Mouse (Mus musculus) MEL (cell line): ENCODE data around the gene Mrpl35.

ENCODE experiments used
- BHLHE40 ChIP-seq: IDR thresholded peaks from 2 replicates; pipeline ENCODE4 v1.6.1; 2012; ENCODE audit warnings: low read depth, mild to moderate bottlenecking, inconsistent platforms, low read length, improper control_type of control experiment, borderline replicate concordance
- CTCF ChIP-seq, 3 experiments: IDR thresholded peaks in 2 of 3; conservative IDR thresholded peaks in 1 of 3; 2 replicates each; pipeline ENCODE4 v1.5.1; 2011 to 2012; ENCODE audit warnings: low read length in 3 of 3, low read depth in 2 of 3, mild to moderate bottlenecking in 2 of 3, improper control_type of control experiment in 1 of 3, inconsistent platforms in 1 of 3, mixed read lengths in 1 of 3, moderate library complexity in 1 of 3; ENCODE audit not compliant: control insufficient read depth in 1 of 3, insufficient read depth in 1 of 3, poor library complexity in 1 of 3, severe bottlenecking in 1 of 3
- E2F4 ChIP-seq: IDR thresholded peaks from 2 replicates; pipeline ENCODE4 v1.6.1; 2011; ENCODE audit warnings: low read depth, low read length, improper control_type of control experiment, borderline replicate concordance
- ELF1 ChIP-seq: IDR thresholded peaks from 2 replicates; pipeline ENCODE4 v1.6.1; 2014; ENCODE audit warnings: low read depth, mild to moderate bottlenecking, inconsistent platforms, low read length, improper control_type of control experiment, moderate library complexity
- POLR2A ChIP-seq, 2 experiments: IDR thresholded peaks; 2 replicates each; pipeline ENCODE4 v1.6.1; 2011 to 2012; ENCODE audit warnings: low read length in 2 of 2, mild to moderate bottlenecking in 2 of 2, control low read depth in 1 of 2, improper control_type of control experiment in 1 of 2, low read depth in 1 of 2, moderate library complexity in 1 of 2; ENCODE audit not compliant: control insufficient read depth in 1 of 2, insufficient read depth in 1 of 2, poor library complexity in 1 of 2
- USF1 ChIP-seq: IDR thresholded peaks from 2 replicates; pipeline ENCODE4 v1.6.1; 2014; ENCODE audit warnings: low read depth, mild to moderate bottlenecking, inconsistent platforms, low read length, improper control_type of control experiment, moderate library complexity
- ZKSCAN1 ChIP-seq: IDR thresholded peaks from 2 replicates; pipeline ENCODE4 v1.6.1; 2012; ENCODE audit warnings: low read depth, mild to moderate bottlenecking, inconsistent platforms, low read length, improper control_type of control experiment, moderate library complexity

DNA sequence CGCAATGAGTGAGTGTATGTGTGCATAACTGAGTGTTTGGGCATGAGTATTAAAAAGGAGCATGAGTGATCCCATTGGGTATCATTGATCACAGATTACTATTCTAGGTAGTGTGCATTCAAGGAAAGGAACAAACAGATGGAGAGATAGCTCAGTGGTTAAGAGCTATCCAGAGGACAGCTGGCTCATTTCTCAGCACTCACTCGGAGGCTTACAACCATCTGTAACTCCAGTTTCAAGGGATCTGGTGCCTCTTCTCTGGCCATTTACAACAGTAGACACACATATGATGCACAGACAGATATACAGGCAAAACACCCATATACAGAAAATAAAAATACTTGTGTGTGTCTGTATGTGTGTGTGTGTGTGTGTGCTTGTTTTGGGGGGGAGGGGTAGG is 41.0 kb upstream of the Mrpl35 start:
- no peak for TF ChIP-seq USF1
- no peak for TF ChIP-seq POLR2A (IDR thresholded peaks at IDR 0.05; ENCODE audit: control insufficient read depth in 1 of 2, insufficient read depth in 1 of 2, low read depth in 1 of 2, low read length in 2 of 2, poor library complexity in 1 of 2)
- no peak for TF ChIP-seq BHLHE40
- no peak for TF ChIP-seq CTCF (IDR thresholded peaks at IDR 0.05 in 2 of 3, conservative IDR thresholded peaks at IDR 0.05 in 1 of 3; ENCODE audit: control insufficient read depth in 1 of 3, insufficient read depth in 1 of 3, low read depth in 2 of 3, low read length in 3 of 3, poor library complexity in 1 of 3, severe bottlenecking in 1 of 3)
- TF ChIP-seq E2F4, result no peak
- no peak for TF ChIP-seq ELF1
- no peak for TF ChIP-seq ZKSCAN1
